In the genomic region with DNA sequence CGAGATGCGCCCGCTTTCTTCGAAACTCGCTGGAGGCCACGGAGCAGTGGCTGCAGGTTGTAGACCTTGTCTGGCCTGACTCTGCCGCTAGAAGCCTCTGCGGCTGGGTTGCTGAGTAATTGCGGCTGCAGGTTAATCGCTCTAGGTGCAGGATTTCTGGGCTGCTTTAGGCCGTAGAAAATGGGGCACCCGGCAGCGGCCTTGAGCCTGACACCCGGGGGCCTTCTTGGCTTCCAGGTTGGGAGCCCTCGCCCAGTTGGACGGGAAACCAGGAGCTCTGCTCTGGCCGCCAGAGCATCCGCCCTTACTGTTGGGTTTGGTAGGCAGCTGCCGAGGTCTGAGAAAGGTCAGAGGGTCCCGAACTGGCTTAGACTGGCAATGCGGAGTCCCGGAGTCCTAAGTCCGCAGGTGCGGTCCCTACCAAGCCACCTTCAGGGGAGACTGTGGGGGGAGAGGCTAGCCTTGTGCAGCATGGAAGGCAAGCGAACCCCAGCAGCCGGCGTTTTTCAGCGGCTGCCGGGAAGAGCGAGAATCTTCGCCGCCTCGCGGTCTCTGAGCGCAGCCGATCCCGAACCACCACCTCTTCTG, we compare ENCODE assay signal across 12 mouse cellular contexts. TPM values are rescaled to one million over a fixed set of nuclear protein-coding genes. Genes with fewer than 3 reads are reported as not detected.
DNase-seq lines count a peak whose midpoint lies in the region; ATAC-seq and TF ChIP-seq lines count a peak whose summit lies in the region.
"Had no signal": no experiment of that assay in that cellular context is flagged by ENCODE, and none has a peak within 500 bp of the region (broad histone marks: within the 10 kb centered on the region; RNA-seq: fewer than 3 reads in every experiment).

No protein-coding gene starts in this region.

- no peak overlapping the region for H3K27ac ChIP-seq in midbrain, embryonic 11.5 days (ENCODE audit: low read depth, low read length)
- no peak overlapping the region for H3K27ac ChIP-seq in midbrain, embryonic 16.5 days (ENCODE audit: low read length)
- H3K27ac ChIP-seq in hindbrain, embryonic 10.5 days: peak overlapping the region; percentile 77
- no peak overlapping the region for H3K27ac ChIP-seq in cerebellum, adult 2 months (ENCODE audit: insufficient read depth, low read length)
- H3K27ac ChIP-seq: heart, adult 2 months; liver, embryonic 14.5 days had no signal

- peak; percentile 97 for DNase-seq in midbrain, embryonic 11.5 days (ENCODE audit: low spot score, missing footprints)
- DNase-seq in hindbrain, embryonic 10.5 days (ENCODE audit: low spot score): peak; percentile 75
- DNase-seq in kidney, postnatal 14 days: peak; percentile 60
- no peak for DNase-seq in urinary bladder, postnatal 14 days (ENCODE audit: low spot score)
- DNase-seq in adrenal gland, adult 18-20 months (ENCODE audit: low spot score in 2 of 2): no peak
- DNase-seq in cerebellum, adult 2 months: no peak
- DNase-seq in right cerebral cortex, postnatal 4 days: no peak
- DNase-seq: adrenal gland, postnatal 36 days; layer of hippocampus, adult 9-11 months had no signal

- no peak for TF ChIP-seq CTCF in cerebellum, adult 2 months (IDR thresholded peaks at IDR 0.05; ENCODE audit: borderline replicate concordance, insufficient read depth, low read depth, low read length)

- peaks cover 93% of the 10 kb centered on the region for H3K27me3 ChIP-seq in midbrain, embryonic 11.5 days (ENCODE audit: control insufficient read depth, insufficient read depth, low read length)
- peaks cover 57% of the 10 kb centered on the region for H3K27me3 ChIP-seq in midbrain, embryonic 16.5 days (ENCODE audit: control insufficient read depth, insufficient read depth, low read depth, low read length)
- peaks cover 100% of the 10 kb centered on the region for H3K27me3 ChIP-seq in hindbrain, embryonic 10.5 days (ENCODE audit: insufficient read depth, poor library complexity, severe bottlenecking)
- peaks cover 23% of the 10 kb centered on the region; the same call in 1 of the 2 replicates for H3K27me3 ChIP-seq in cerebellum, adult 2 months (ENCODE audit: control insufficient read depth, insufficient read depth, low read length)

- no peak overlapping the region for H3K9ac ChIP-seq in midbrain, embryonic 11.5 days (ENCODE audit: low read length)
- no peak overlapping the region for H3K9ac ChIP-seq in midbrain, embryonic 16.5 days (ENCODE audit: low read depth, low read length)
- H3K9ac ChIP-seq: liver, embryonic 14.5 days had no signal

- ATAC-seq in midbrain, embryonic 11.5 days (ENCODE audit: low FRiP score): no peak
- ATAC-seq in midbrain, embryonic 16.5 days: no peak

- peaks cover 22% of the 10 kb centered on the region for H3K4me1 ChIP-seq in midbrain, embryonic 11.5 days (ENCODE audit: control insufficient read depth, insufficient read depth, low read length)
- H3K4me1 ChIP-seq in midbrain, embryonic 16.5 days (ENCODE audit: control insufficient read depth, insufficient read depth, low read length): peaks cover 9% of the 10 kb centered on the region
- H3K4me1 ChIP-seq in hindbrain, embryonic 10.5 days (replicated peaks): peaks cover 54% of the 10 kb centered on the region
- peaks cover 2% of the 10 kb centered on the region; the same call in 1 of the 2 replicates for H3K4me1 ChIP-seq in cerebellum, adult 2 months (ENCODE audit: control insufficient read depth, insufficient read depth, low read length)

- no peak for TF ChIP-seq POLR2A in cerebellum, adult 2 months (IDR thresholded peaks at IDR 0.05; ENCODE audit: borderline replicate concordance, insufficient read depth, low read length)

- WGBS in midbrain, embryonic 11.5 days: under 1% methylated on average over 37 of the region's 37 CpGs
- WGBS in midbrain, embryonic 16.5 days: 2% methylated on average over 37 of the region's 37 CpGs
- WGBS in hindbrain, embryonic 10.5 days: under 1% methylated on average over 37 of the region's 37 CpGs
- 1% methylated on average over 37 of the region's 37 CpGs for WGBS in cerebellum, adult 2 months

- peak overlapping the region; percentile 10; the same call in 1 of the 2 replicates for H3K4me3 ChIP-seq in midbrain, embryonic 11.5 days (ENCODE audit: low read depth, low read length)
- H3K4me3 ChIP-seq in midbrain, embryonic 16.5 days (ENCODE audit: low read depth, low read length): no peak overlapping the region
- peak overlapping the region; percentile 51 for H3K4me3 ChIP-seq in hindbrain, embryonic 10.5 days
- no peak overlapping the region for H3K4me3 ChIP-seq in cerebellum, adult 2 months (replicated peaks; ENCODE audit: insufficient read depth, low read depth, low read length)
- H3K4me3 ChIP-seq: heart, adult 2 months had no signal

- no peaks in the 10 kb centered on the region for H3K36me3 ChIP-seq in midbrain, embryonic 11.5 days (ENCODE audit: control insufficient read depth, insufficient read depth, low read length)
- no peaks in the 10 kb centered on the region for H3K36me3 ChIP-seq in midbrain, embryonic 16.5 days (ENCODE audit: control insufficient read depth, insufficient read depth, low read length)
- no peaks in the 10 kb centered on the region for H3K36me3 ChIP-seq in hindbrain, embryonic 10.5 days

- peak overlapping the region; percentile 10 for H3K4me2 ChIP-seq in midbrain, embryonic 11.5 days
- no peak overlapping the region for H3K4me2 ChIP-seq in midbrain, embryonic 16.5 days (ENCODE audit: low read length)

- H3K9me3 ChIP-seq in midbrain, embryonic 11.5 days (ENCODE audit: control insufficient read depth, low read length): no peaks in the 10 kb centered on the region
- no peaks in the 10 kb centered on the region for H3K9me3 ChIP-seq in midbrain, embryonic 16.5 days (replicated peaks; ENCODE audit: control insufficient read depth, low read length, poor library complexity, severe bottlenecking)
- no peaks in the 10 kb centered on the region for H3K9me3 ChIP-seq in hindbrain, embryonic 10.5 days

RNA-seq across cellular contexts. Expression of a gene that starts 3.8 kb away (rescaled TPM):
- 0.34 and 0.57 TPM in 2 replicates for polyA plus RNA-seq in midbrain, embryonic 11.5 days (2014; fragmentation: Nextera tagmentation; extraction: Ambion mirVana)
- 0.33 and 0.41 TPM in 2 replicates for polyA plus RNA-seq in midbrain, embryonic 16.5 days (2015; fragmentation: Nextera tagmentation; extraction: Ambion mirVana)
- 3.2 and 8.2 TPM in 2 replicates for polyA plus RNA-seq in hindbrain, embryonic 10.5 days (2016; fragmentation: Nextera tagmentation; extraction: Ambion mirVana)
- not detected for total RNA-seq in adrenal gland, adult 18-20 months (2021)
- polyA plus RNA-seq in cerebellum, adult 2 months (2012; rRNA removed): 8.4 and 9.0 TPM in 2 replicates
- total RNA-seq: adrenal gland, postnatal 36 days; heart, adult 2 months had no signal
- polyA plus RNA-seq: heart, adult 2 months; liver, embryonic 14.5 days had no signal

Comparison
In these comparisons a context has a peak if more than half of its experiments do, and no peak if none do; other contexts are left out.
1. H3K4me3 ChIP-seq: peak in midbrain, embryonic 11.5 days (single experiment) and hindbrain, embryonic 10.5 days (single experiment); none in midbrain, embryonic 16.5 days (single experiment) and cerebellum, adult 2 months (single experiment).
2. DNase-seq: peak in midbrain, embryonic 11.5 days (single experiment), hindbrain, embryonic 10.5 days (single experiment) and kidney, postnatal 14 days (single experiment); none in urinary bladder, postnatal 14 days (single experiment), adrenal gland, adult 18-20 months (0 of 2), cerebellum, adult 2 months (0 of 2) and right cerebral cortex, postnatal 4 days (single experiment).